ENCODE assay signal across 23 mouse cellular contexts in the genomic region with DNA sequence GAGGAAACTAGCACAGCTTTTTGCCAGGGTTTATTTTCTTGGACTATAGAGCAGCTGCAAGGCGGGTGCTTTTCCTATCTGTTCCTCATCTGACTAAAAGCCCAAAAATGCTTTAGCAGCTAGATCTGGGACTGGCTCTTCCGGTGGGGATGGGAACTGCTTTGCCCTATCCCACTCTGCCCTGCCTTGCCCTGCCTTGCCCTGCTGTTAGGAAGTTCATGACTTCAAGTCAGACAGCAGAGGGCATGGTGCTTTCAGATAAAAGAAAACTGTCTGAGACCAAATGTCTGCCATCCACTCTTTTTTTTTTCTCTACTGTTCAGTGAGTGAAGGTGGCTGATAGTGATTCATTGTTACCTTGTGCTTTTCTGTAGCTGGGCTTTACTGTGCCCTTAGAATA. TPM values are rescaled to one million over a fixed set of nuclear protein-coding genes. Genes with fewer than 3 reads are reported as not detected.
A peak's percentile ranks its signal among the peaks of the same experiment; 100 is the strongest.
DNase-seq lines count a peak whose midpoint lies in the region; ATAC-seq and TF ChIP-seq lines count a peak whose summit lies in the region.
"Had no signal": no experiment of that assay in that cellular context is flagged by ENCODE, and none has a peak within 500 bp of the region (broad histone marks: within the 10 kb centered on the region; RNA-seq: fewer than 3 reads in every experiment).

No protein-coding gene starts in this region.

- no peak overlapping the region for H3K9ac ChIP-seq in intestine, postnatal 0 days (ENCODE audit: low read depth, low read length)
- no peak overlapping the region for H3K9ac ChIP-seq in intestine, embryonic 16.5 days (ENCODE audit: low read depth, low read length)
- H3K9ac ChIP-seq in lung, embryonic 14.5 days, result no peak overlapping the region
- H3K9ac ChIP-seq: liver, embryonic 14.5 days; midbrain, embryonic 12.5 days; neural tube, embryonic 12.5 days had no signal

- H3K4me1 ChIP-seq in intestine, postnatal 0 days (replicated peaks; ENCODE audit: control insufficient read depth, insufficient read depth, low read length), result no peaks in the 10 kb centered on the region
- H3K4me1 ChIP-seq in intestine, embryonic 16.5 days (ENCODE audit: control insufficient read depth, insufficient read depth, low read length), result 0 out of 2 replicates have a peak, but pooled peaks cover 6% of the 10 kb centered on the region
- no peaks in the 10 kb centered on the region for H3K4me1 ChIP-seq in lung, embryonic 14.5 days (ENCODE audit: insufficient read depth)
- H3K4me1 ChIP-seq: embryonic facial prominence, embryonic 10.5 days; neural tube, embryonic 12.5 days had no signal

- H3K4me2 ChIP-seq in intestine, postnatal 0 days (replicated peaks; ENCODE audit: low read depth), result no peak overlapping the region
- no peak overlapping the region for H3K4me2 ChIP-seq in intestine, embryonic 16.5 days (ENCODE audit: low read depth, low read length)
- no peak overlapping the region for H3K4me2 ChIP-seq in lung, embryonic 14.5 days
- H3K4me2 ChIP-seq: midbrain, embryonic 12.5 days; neural tube, embryonic 12.5 days had no signal

- no peak for DNase-seq in frontal cortex, postnatal 36 days (ENCODE audit: low spot score in 2 of 2)
- no peak for DNase-seq in lung, embryonic 14.5 days
- no peak for DNase-seq in lung, adult 18-20 months
- DNase-seq in layer of hippocampus, postnatal 14 days (ENCODE audit: low spot score in 2 of 2), result no peak
- DNase-seq: adrenal gland, postnatal 25 days; cerebellum, postnatal 10 days; gastrocnemius, postnatal 10 days; heart, adult 18-20 months; kidney, adult 11 months; lung, postnatal 10 days; retina, postnatal 1 day; right cerebral cortex, postnatal 25 days; spleen, adult 18-20 months had no signal

- H3K27me3 ChIP-seq in intestine, postnatal 0 days (replicated peaks; ENCODE audit: control insufficient read depth, insufficient read depth, low read length), result no peaks in the 10 kb centered on the region
- H3K27me3 ChIP-seq in intestine, embryonic 16.5 days (replicated peaks; ENCODE audit: control insufficient read depth, insufficient read depth, low read length), result no peaks in the 10 kb centered on the region
- no peaks in the 10 kb centered on the region for H3K27me3 ChIP-seq in lung, embryonic 14.5 days (ENCODE audit: insufficient read depth, low read length)
- H3K27me3 ChIP-seq: midbrain, embryonic 12.5 days; neural tube, embryonic 12.5 days had no signal

- H3K9me3 ChIP-seq in intestine, postnatal 0 days (ENCODE audit: control insufficient read depth), result no peaks in the 10 kb centered on the region
- H3K9me3 ChIP-seq in intestine, embryonic 16.5 days (ENCODE audit: control insufficient read depth, low read length), result no peaks in the 10 kb centered on the region
- no peaks in the 10 kb centered on the region for H3K9me3 ChIP-seq in lung, embryonic 14.5 days (ENCODE audit: low read depth, low read length)
- H3K9me3 ChIP-seq: embryonic facial prominence, embryonic 10.5 days; midbrain, embryonic 12.5 days; neural tube, embryonic 12.5 days had no signal

- no peak overlapping the region for H3K4me3 ChIP-seq in intestine, postnatal 0 days (ENCODE audit: low read depth, low read length)
- H3K4me3 ChIP-seq in intestine, embryonic 16.5 days (ENCODE audit: low read length), result no peak overlapping the region
- H3K4me3 ChIP-seq in lung, embryonic 14.5 days (ENCODE audit: low read depth, low read length), result no peak overlapping the region
- H3K4me3 ChIP-seq: embryonic facial prominence, embryonic 10.5 days; midbrain, embryonic 12.5 days; neural tube, embryonic 12.5 days had no signal

- peak; percentile 49 for ATAC-seq in frontal cortex, adult (ENCODE audit: low TSS enrichment)
- ATAC-seq in intestine, postnatal 0 days, result no peak
- no peak for ATAC-seq in intestine, embryonic 16.5 days
- ATAC-seq in lung, embryonic 14.5 days (ENCODE audit: insufficient read depth), result no peak
- ATAC-seq: hindbrain, embryonic 16.5 days had no signal

- peak; percentile 30; the same call in 1 of the 2 replicates for TF ChIP-seq CTCF in intestine, postnatal 0 days (IDR thresholded peaks at IDR 0.05; ENCODE audit: low read depth)
- TF ChIP-seq CTCF in lung, embryonic 14.5 days (IDR thresholded peaks at IDR 0.05; ENCODE audit: low read depth), result 0 out of 2 replicates have a peak, but pooled peaks have one; percentile 1

- no peak overlapping the region for H3K27ac ChIP-seq in intestine, postnatal 0 days (ENCODE audit: low read depth, low read length)
- H3K27ac ChIP-seq in intestine, embryonic 16.5 days (ENCODE audit: low read length), result no peak overlapping the region
- no peak overlapping the region for H3K27ac ChIP-seq in lung, embryonic 14.5 days (ENCODE audit: low read depth)
- H3K27ac ChIP-seq: embryonic facial prominence, embryonic 10.5 days; liver, embryonic 14.5 days; midbrain, embryonic 12.5 days; neural tube, embryonic 12.5 days had no signal

- H3K36me3 ChIP-seq in intestine, postnatal 0 days (ENCODE audit: control insufficient read depth, insufficient read depth), result peaks cover 84% of the 10 kb centered on the region
- peaks cover 11% of the 10 kb centered on the region for H3K36me3 ChIP-seq in intestine, embryonic 16.5 days (ENCODE audit: control insufficient read depth, insufficient read depth, low read length)
- H3K36me3 ChIP-seq in lung, embryonic 14.5 days (ENCODE audit: insufficient read depth), result peaks cover 93% of the 10 kb centered on the region

- WGBS in intestine, postnatal 0 days, result 88% methylated on average over 2 of the region's 2 CpGs
- WGBS in intestine, embryonic 16.5 days, result 86% methylated on average over 2 of the region's 2 CpGs
- 85% methylated on average over 2 of the region's 2 CpGs for WGBS in lung, embryonic 14.5 days

RNA-seq across cellular contexts. Expression of a gene that starts 15.0 kb away (rescaled TPM):
- 44.5 and 44.9 TPM in 2 replicates for polyA plus RNA-seq in intestine, postnatal 0 days (2015; fragmentation: Nextera tagmentation; extraction: Ambion mirVana)
- 80.2 and 81.3 TPM in 2 replicates for polyA plus RNA-seq in intestine, embryonic 16.5 days (2015; fragmentation: Nextera tagmentation; extraction: Ambion mirVana)
- 128 and 140 TPM in 2 replicates for polyA plus RNA-seq in lung, embryonic 14.5 days (2014; fragmentation: Nextera tagmentation; extraction: Ambion mirVana)
- total RNA-seq in layer of hippocampus, postnatal 14 days (2021), result 100 to 1,000 TPM; 360 to 376 TPM

RNA-seq across cellular contexts. Expression of a gene that starts 28.1 kb away (rescaled TPM):
- polyA plus RNA-seq in intestine, postnatal 0 days (2015; fragmentation: Nextera tagmentation; extraction: Ambion mirVana), result 21.5 and 22.8 TPM in 2 replicates
- polyA plus RNA-seq in intestine, embryonic 16.5 days (2015; fragmentation: Nextera tagmentation; extraction: Ambion mirVana), result 24.1 and 24.6 TPM in 2 replicates
- polyA plus RNA-seq in lung, embryonic 14.5 days (2014; fragmentation: Nextera tagmentation; extraction: Ambion mirVana), result 5.0 and 5.9 TPM in 2 replicates
- total RNA-seq in layer of hippocampus, postnatal 14 days (2021), result 1 to 10 TPM; 1.1 to 1.4 TPM
- total RNA-seq: adrenal gland, postnatal 25 days; hematopoietic stem cell, adult 5-6 weeks; megakaryocyte progenitor cell, adult 5-6 weeks had no signal

RNA-seq across cellular contexts. Expression of a gene that starts 43.7 kb away (rescaled TPM):
- 48.6 and 50.8 TPM in 2 replicates for polyA plus RNA-seq in intestine, postnatal 0 days (2015; fragmentation: Nextera tagmentation; extraction: Ambion mirVana)
- polyA plus RNA-seq in intestine, embryonic 16.5 days (2015; fragmentation: Nextera tagmentation; extraction: Ambion mirVana), result 93.2 and 102 TPM in 2 replicates
- polyA plus RNA-seq in lung, embryonic 14.5 days (2014; fragmentation: Nextera tagmentation; extraction: Ambion mirVana), result 108 and 111 TPM in 2 replicates
- total RNA-seq in layer of hippocampus, postnatal 14 days (2021), result 100 to 1,000 TPM in 1 of 2 experiments, 10 to 100 TPM in 1; 97.8 to 104 TPM
